ENCODE assay signal across 26 mouse cellular contexts in the genomic region with DNA sequence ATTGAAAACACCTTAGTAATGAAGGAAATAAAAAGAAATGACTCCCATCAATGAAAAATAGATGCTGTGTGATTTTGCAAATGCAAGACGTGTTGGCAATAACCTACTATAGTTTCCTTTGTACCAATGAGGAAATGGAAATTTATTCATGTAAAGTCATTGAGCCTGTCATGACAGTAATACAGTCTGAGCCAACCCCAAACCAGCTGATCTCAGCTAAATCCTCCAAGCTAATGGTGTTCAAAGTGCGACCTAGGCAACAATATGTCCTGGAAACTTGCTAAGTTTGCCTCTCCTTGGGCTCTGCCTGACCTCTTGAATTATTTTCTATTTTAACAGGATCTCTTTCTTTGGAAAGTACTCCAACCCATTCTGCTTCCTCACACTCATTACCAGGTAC. TPM values are rescaled to one million over a fixed set of nuclear protein-coding genes. Genes with fewer than 3 reads are reported as not detected.
DNase-seq lines count a peak whose midpoint lies in the region; ATAC-seq lines count a peak whose summit lies in the region.
"Had no signal": no experiment of that assay in that cellular context is flagged by ENCODE, and none has a peak within 500 bp of the region (broad histone marks: within the 10 kb centered on the region; RNA-seq: fewer than 3 reads in every experiment).

No protein-coding gene starts in this region.

- no peaks in the 10 kb centered on the region for H3K9me3 ChIP-seq in hindbrain, embryonic 14.5 days (ENCODE audit: control insufficient read depth, low read length)
- no peaks in the 10 kb centered on the region for H3K9me3 ChIP-seq in hindbrain, embryonic 16.5 days (ENCODE audit: control insufficient read depth, low read length)
- H3K9me3 ChIP-seq in midbrain, embryonic 12.5 days, result no peaks in the 10 kb centered on the region
- H3K9me3 ChIP-seq: intestine, embryonic 15.5 days had no signal

- peak overlapping the region; percentile 29; the same call in 1 of the 2 replicates for H3K4me2 ChIP-seq in hindbrain, embryonic 14.5 days (replicated peaks)
- no peak overlapping the region for H3K4me2 ChIP-seq in hindbrain, embryonic 16.5 days (ENCODE audit: low read length)
- no peak overlapping the region for H3K4me2 ChIP-seq in midbrain, embryonic 12.5 days (replicated peaks)
- H3K4me2 ChIP-seq: heart, embryonic 11.5 days; intestine, embryonic 15.5 days; liver, embryonic 11.5 days had no signal

- peaks cover 41% of the 10 kb centered on the region for H3K27me3 ChIP-seq in hindbrain, embryonic 14.5 days (ENCODE audit: control insufficient read depth, insufficient read depth, low read length)
- no peaks in the 10 kb centered on the region; the same call in 1 of the 2 replicates for H3K27me3 ChIP-seq in hindbrain, embryonic 16.5 days (replicated peaks; ENCODE audit: control insufficient read depth, insufficient read depth, low read length)
- H3K27me3 ChIP-seq in midbrain, embryonic 12.5 days, result peaks cover 19% of the 10 kb centered on the region

- H3K9ac ChIP-seq in hindbrain, embryonic 14.5 days, result no peak overlapping the region
- no peak overlapping the region for H3K9ac ChIP-seq in hindbrain, embryonic 16.5 days (ENCODE audit: low read depth, low read length)
- no peak overlapping the region for H3K9ac ChIP-seq in midbrain, embryonic 12.5 days (replicated peaks)
- H3K9ac ChIP-seq: intestine, embryonic 15.5 days; liver, postnatal 0 days had no signal

- 0 out of 2 replicates have a peak, but pooled peaks cover 2% of the 10 kb centered on the region for H3K4me1 ChIP-seq in hindbrain, embryonic 14.5 days (replicated peaks; ENCODE audit: control insufficient read depth, insufficient read depth, low read length)
- H3K4me1 ChIP-seq in hindbrain, embryonic 16.5 days (ENCODE audit: control insufficient read depth, insufficient read depth, low read depth, low read length), result no peaks in the 10 kb centered on the region
- H3K4me1 ChIP-seq in midbrain, embryonic 12.5 days, result 0 out of 2 replicates have a peak, but pooled peaks cover 3% of the 10 kb centered on the region
- H3K4me1 ChIP-seq: intestine, embryonic 15.5 days had no signal

- no peak for ATAC-seq in hindbrain, embryonic 14.5 days (ENCODE audit: low FRiP score)
- no peak for ATAC-seq in hindbrain, embryonic 16.5 days
- 0 out of 2 replicates have a peak, but pooled peaks have one; percentile 35 for ATAC-seq in midbrain, embryonic 12.5 days (ENCODE audit: low FRiP score, low read depth)
- ATAC-seq: intestine, embryonic 15.5 days; liver, postnatal 0 days; lung, postnatal 0 days had no signal

- no peak overlapping the region for H3K4me3 ChIP-seq in hindbrain, embryonic 14.5 days (replicated peaks; ENCODE audit: low read length)
- no peak overlapping the region for H3K4me3 ChIP-seq in hindbrain, embryonic 16.5 days (ENCODE audit: low read length)
- no peak overlapping the region for H3K4me3 ChIP-seq in midbrain, embryonic 12.5 days
- H3K4me3 ChIP-seq: intestine, embryonic 15.5 days had no signal

- 31% methylated on average over 2 of the region's 2 CpGs for WGBS in hindbrain, embryonic 14.5 days
- 25% methylated on average over 2 of the region's 2 CpGs for WGBS in hindbrain, embryonic 16.5 days
- 28% methylated on average over 2 of the region's 2 CpGs for WGBS in midbrain, embryonic 12.5 days

- H3K36me3 ChIP-seq in hindbrain, embryonic 14.5 days (replicated peaks; ENCODE audit: control insufficient read depth, insufficient read depth), result no peaks in the 10 kb centered on the region
- H3K36me3 ChIP-seq in hindbrain, embryonic 16.5 days (ENCODE audit: control insufficient read depth, insufficient read depth, low read length), result no peaks in the 10 kb centered on the region
- no peaks in the 10 kb centered on the region for H3K36me3 ChIP-seq in midbrain, embryonic 12.5 days
- H3K36me3 ChIP-seq: intestine, embryonic 15.5 days had no signal

- peak overlapping the region; percentile 43; the same call in 1 of the 2 replicates for H3K27ac ChIP-seq in hindbrain, embryonic 14.5 days
- no peak overlapping the region for H3K27ac ChIP-seq in hindbrain, embryonic 16.5 days (ENCODE audit: low read depth, low read length)
- H3K27ac ChIP-seq in midbrain, embryonic 12.5 days (replicated peaks), result 0 out of 2 replicates have a peak overlapping the region, but pooled peaks have one; percentile 46
- H3K27ac ChIP-seq: intestine, embryonic 15.5 days; macrophage had no signal

- DNase-seq in hindbrain, embryonic 14.5 days (ENCODE audit: low spot score), result no peak
- DNase-seq in 3T3-L1 (ENCODE audit: low read depth, low spot score) (peak; percentile 2), 416B (ENCODE audit: low read depth) (peak; percentile 13)
- DNase-seq in thymus, postnatal 36 days, result no peak
- DNase-seq in embryo, embryonic 11 days, result no peak
- no peak for DNase-seq in gastrocnemius, adult 18-20 months (ENCODE audit: low spot score)
- DNase-seq: cerebellum, adult 8-10 months; cerebellum, postnatal 36 days; gastrocnemius, postnatal 14 days; heart, adult 11 months; kidney, postnatal 25 days; layer of hippocampus, postnatal 36 days; liver, postnatal 0 days; right cerebral cortex, postnatal 25 days had no signal

RNA-seq across cellular contexts. Expression of a gene that starts 3.4 kb away (rescaled TPM):
- polyA plus RNA-seq in hindbrain, embryonic 14.5 days (2014; fragmentation: Nextera tagmentation; extraction: Ambion mirVana), result 111 and 133 TPM in 2 replicates
- 112 and 126 TPM in 2 replicates for polyA plus RNA-seq in hindbrain, embryonic 16.5 days (2015; fragmentation: Nextera tagmentation; extraction: Ambion mirVana)
- polyA plus RNA-seq in midbrain, embryonic 12.5 days (2016; fragmentation: Nextera tagmentation; extraction: Ambion mirVana), result 52.6 and 59.0 TPM in 2 replicates
- total RNA-seq in gastrocnemius, adult 18-20 months (2021), result not detected
- total RNA-seq: gastrocnemius, postnatal 14 days; hematopoietic stem cell, adult 5-6 weeks had no signal
- polyA plus RNA-seq: heart, embryonic 11.5 days; heart, postnatal 0 days; kidney, embryonic 14.5 days; limb, embryonic 11.5 days; liver, embryonic 11.5 days; liver, postnatal 0 days; lung, postnatal 0 days; macrophage; spleen, adult 2 months had no signal

Comparison
In these comparisons a context has a peak if more than half of its experiments do, and no peak if none do; other contexts are left out.
1. DNase-seq: peak in 3T3-L1 (single experiment) and 416B (single experiment); none in hindbrain, embryonic 14.5 days (single experiment), thymus, postnatal 36 days (0 of 2), embryo, embryonic 11 days (single experiment) and gastrocnemius, adult 18-20 months (single experiment).